Mouse (Mus musculus) neural tube, embryonic 14.5 days (tissue): ENCODE measurements around the gene Spsb4. TPM values are rescaled to one million over a fixed set of nuclear protein-coding genes. Genes with fewer than 3 reads are reported as not detected.
A peak's percentile ranks its signal among the peaks of the same experiment; 100 is the strongest.

ENCODE experiments used
- ATAC-seq: fragments of 200-750 bp; cut with Nextera tagmentation; 2 replicates; pipeline ENCODE4 v1.8.0; 2017; ENCODE audit warnings: low read depth, mild to moderate bottlenecking, moderate TSS enrichment, moderate library complexity
- H3K27ac ChIP-seq: fragments of 300-500 bp; sonication (generic); 2 replicates; pipeline ENCODE4 v1.5.1; 2014; ENCODE audit warnings: low read depth, mild to moderate bottlenecking, control low read depth, low read length, moderate library complexity, mixed read lengths
- H3K27me3 ChIP-seq: fragments of 300-500 bp; sonication (generic); 2 replicates; pipeline ENCODE4 v1.6.1; 2014; ENCODE audit warnings: low read length; ENCODE audit not compliant: control insufficient read depth, insufficient read depth
- H3K36me3 ChIP-seq: fragments of 300-500 bp; sonication (generic); 2 replicates; pipeline ENCODE4 v1.6.1; 2014; ENCODE audit warnings: low read length, mixed read lengths; ENCODE audit not compliant: control insufficient read depth, insufficient read depth
- H3K4me1 ChIP-seq: fragments of 300-500 bp; sonication (generic); 2 replicates; pipeline ENCODE4 v1.6.1; 2014; ENCODE audit warnings: low read length; ENCODE audit not compliant: control insufficient read depth, insufficient read depth
- H3K4me2 ChIP-seq: fragments of 300-500 bp; sonication (generic); 2 replicates; pipeline ENCODE4 v1.6.1; 2014; ENCODE audit warnings: mild to moderate bottlenecking, low read depth, low read length, control low read depth
- H3K4me3 ChIP-seq: fragments of 300-500 bp; sonication (generic); 2 replicates; pipeline ENCODE4 v1.5.1; 2014; ENCODE audit warnings: low read depth, low read length, control low read depth, mixed read lengths
- H3K9ac ChIP-seq: fragments of 300-500 bp; sonication (generic); replicated peaks from 2 replicates; pipeline ENCODE4 v1.6.1; 2014; ENCODE audit warnings: low read depth, mild to moderate bottlenecking, control low read depth, low read length, mixed read lengths
- H3K9me3 ChIP-seq: fragments of 300-500 bp; sonication (generic); 2 replicates; pipeline ENCODE4 v1.6.1; 2016; ENCODE audit warnings: low read length; ENCODE audit not compliant: control insufficient read depth
- WGBS: fragments of 180-500 bp; shearing (Covaris S2); extraction: QIAGEN DNeasy Blood & Tissue Kit; methylation state at CpG from one replicate; pipeline ENCODE4 v1.1.7; 2014; 5-methylcytosine and 5-hydroxymethylcytosine counted together
- polyA plus RNA-seq: library from polyadenylated mRNA; unstranded; fragments of >200 nt; fragmentation: Nextera tagmentation; extraction: Ambion mirVana; gene quantifications from 2 replicates; pipeline ENCODE4 v1.2.1, GENCODE M21; 2014

Spsb4 gene
- polyA plus RNA-seq, 1 experiment from 2014 or later: 22.9 TPM

GRCm38 (mm10) chr9:96963443-96964215 is 55.0 kb downstream of the Spsb4 start:
- no peaks in the 10 kb centered on the region for H3K27me3 ChIP-seq
- H3K36me3 ChIP-seq: no peaks in the 10 kb centered on the region
- no peak overlapping the region for H3K4me3 ChIP-seq
- H3K9me3 ChIP-seq: no peaks in the 10 kb centered on the region
- no peak overlapping the region for H3K4me2 ChIP-seq
- no peak overlapping the region for H3K9ac ChIP-seq
- no peak overlapping the region for H3K27ac ChIP-seq
- 61% methylated on average over 13 of the region's 13 CpGs for WGBS
- peaks cover 11% of the 10 kb centered on the region; the same call in 1 of the 2 replicates for H3K4me1 ChIP-seq
- no peak for ATAC-seq

GRCm38 (mm10) chr9:96962714-96963113 is 55.9 kb downstream of the Spsb4 start:
- H3K9ac ChIP-seq: no peak overlapping the region
- no peaks in the 10 kb centered on the region for H3K9me3 ChIP-seq
- WGBS: 70% methylated on average over 8 of the region's 8 CpGs
- no peak overlapping the region for H3K4me3 ChIP-seq
- no peak overlapping the region for H3K4me2 ChIP-seq
- 0 out of 2 replicates have a peak overlapping the region, but pooled peaks have one; percentile 18 for H3K27ac ChIP-seq
- H3K4me1 ChIP-seq: peaks cover 16% of the 10 kb centered on the region; the same call in 1 of the 2 replicates
- no peaks in the 10 kb centered on the region for H3K27me3 ChIP-seq
- ATAC-seq: peak; percentile 15; the same call in 1 of the 2 replicates
- no peaks in the 10 kb centered on the region for H3K36me3 ChIP-seq

GRCm38 (mm10) chr9:96961986-96962701 is 56.5 kb downstream of the Spsb4 start:
- peaks cover 22% of the 10 kb centered on the region for H3K4me1 ChIP-seq
- peak; percentile 36; the same call in 1 of the 2 replicates for ATAC-seq

GRCm38 (mm10) chr9:96961006-96961405 is 57.6 kb downstream of the Spsb4 start:
- H3K4me1 ChIP-seq: peaks cover 23% of the 10 kb centered on the region
- H3K4me3 ChIP-seq: no peak overlapping the region
- WGBS: 59% methylated on average over 7 of the region's 7 CpGs
- H3K4me2 ChIP-seq: no peak overlapping the region
- no peaks in the 10 kb centered on the region for H3K36me3 ChIP-seq
- H3K27ac ChIP-seq: no peak overlapping the region
- no peak overlapping the region for H3K9ac ChIP-seq
- no peaks in the 10 kb centered on the region for H3K9me3 ChIP-seq
- no peak for ATAC-seq
- H3K27me3 ChIP-seq: no peaks in the 10 kb centered on the region

More at GRCm38 (mm10) chr9:96961986-96962701, 56.5 kb downstream of the Spsb4 start:
- H3K4me3 ChIP-seq: no peak overlapping the region
- H3K9me3 ChIP-seq: no peaks in the 10 kb centered on the region
- no peaks in the 10 kb centered on the region for H3K27me3 ChIP-seq
- 59% methylated on average over 17 of the region's 17 CpGs for WGBS
- H3K36me3 ChIP-seq: no peaks in the 10 kb centered on the region
- no peak overlapping the region for H3K9ac ChIP-seq
- 0 out of 2 replicates have a peak overlapping the region, but pooled peaks have one; percentile 10 for H3K27ac ChIP-seq
- H3K4me2 ChIP-seq: no peak overlapping the region

GRCm38 (mm10) chr9:96960241-96960640 is 58.4 kb downstream of the Spsb4 start:
- Histone ChIP-seq H3K4me2 (no peak overlapping the region), H3K9ac (no peak overlapping the region), H3K36me3 (no peaks in the 10 kb centered on the region), H3K27me3 (no peaks in the 10 kb centered on the region), H3K27ac (no peak overlapping the region), H3K9me3 (no peaks in the 10 kb centered on the region), H3K4me3 (no peak overlapping the region), H3K4me1 (peaks cover 23% of the 10 kb centered on the region)
- ATAC-seq: no peak
- 89% methylated on average over 4 of the region's 4 CpGs for WGBS

GRCm38 (mm10) chr9:96959469-96959868 is 59.2 kb downstream of the Spsb4 start:
- Histone ChIP-seq H3K4me3 (no peak overlapping the region), H3K36me3 (no peaks in the 10 kb centered on the region), H3K4me2 (no peak overlapping the region), H3K9me3 (no peaks in the 10 kb centered on the region), H3K4me1 (peaks cover 28% of the 10 kb centered on the region), H3K27ac (no peak overlapping the region), H3K9ac (no peak overlapping the region), H3K27me3 (no peaks in the 10 kb centered on the region)
- WGBS: 90% methylated on average over 7 of the region's 7 CpGs
- ATAC-seq: no peak

GRCm38 (mm10) chr9:96958009-96958615 is 60.5 kb downstream of the Spsb4 start:
- Histone ChIP-seq H3K4me3 (no peak overlapping the region), H3K4me1 (peaks cover 29% of the 10 kb centered on the region), H3K36me3 (no peaks in the 10 kb centered on the region), H3K9ac (no peak overlapping the region; the same call in 1 of the 2 replicates), H3K27ac (no peak overlapping the region), H3K4me2 (no peak overlapping the region), H3K27me3 (no peaks in the 10 kb centered on the region), H3K9me3 (no peaks in the 10 kb centered on the region)
- ATAC-seq: no peak
- 7% methylated on average over 6 of the region's 6 CpGs for WGBS

- Histone ChIP-seq H3K4me1 (peaks cover 27% of the 10 kb centered on the region), H3K9ac (no peak overlapping the region), H3K4me2 (no peak overlapping the region), H3K27me3 (no peaks in the 10 kb centered on the region), H3K27ac (no peak overlapping the region; the same call in 1 of the 2 replicates), H3K4me3 (no peak overlapping the region), H3K36me3 (no peaks in the 10 kb centered on the region), H3K9me3 (no peaks in the 10 kb centered on the region)
- no peak for ATAC-seq
- WGBS: 35% methylated on average over 6 of the region's 6 CpGs
Measured at GRCm38 (mm10) chr9:96957298-96957865, 61.3 kb downstream of the Spsb4 start.
